Mouse (Mus musculus) thymus, postnatal 4 days (tissue): ENCODE data around the gene Nipal4.

ENCODE experiments used
- DNase-seq: peaks from one replicate; pipeline ENCODE4 v3.0.0; 2021

Nipal4 gene

GRCm38 (mm10) chr11:46156945-46157344, 9.4 kb downstream of the Nipal4 start:
- no peak for DNase-seq

- DNase-seq, result no peak
These were observed 19.7 kb downstream of the Nipal4 start for GRCm38 (mm10) chr11:46146619-46147018.

GRCm38 (mm10) chr11:46145163-46145875, 21.0 kb downstream of the Nipal4 start:
- DNase-seq, result no peak

GRCm38 (mm10) chr11:46143342-46143741, 23.0 kb downstream of the Nipal4 start:
- DNase-seq, result no peak

GRCm38 (mm10) chr11:46134899-46135298, 31.4 kb downstream of the Nipal4 start:
- no peak for DNase-seq

- no peak for DNase-seq
These were observed 35.0 kb downstream of the Nipal4 start for GRCm38 (mm10) chr11:46131022-46131986.

- peak; percentile 92 for DNase-seq
These were observed 37.8 kb downstream of the Nipal4 start for GRCm38 (mm10) chr11:46128548-46128945.

- DNase-seq, result no peak
These were observed 38.4 kb downstream of the Nipal4 start for GRCm38 (mm10) chr11:46127621-46128547.

- no peak for DNase-seq
These were observed 39.4 kb downstream of the Nipal4 start for GRCm38 (mm10) chr11:46126827-46127410.

GRCm38 (mm10) chr11:46126317-46126716, 40.0 kb downstream of the Nipal4 start:
- DNase-seq, result no peak

- DNase-seq, result no peak
These were observed 40.5 kb downstream of the Nipal4 start for GRCm38 (mm10) chr11:46125835-46126229.

GRCm38 (mm10) chr11:46125093-46125834, 41.0 kb downstream of the Nipal4 start:
- DNase-seq, result no peak

GRCm38 (mm10) chr11:46123328-46123866, 42.9 kb downstream of the Nipal4 start:
- DNase-seq, result no peak

- no peak for DNase-seq
These were observed 43.4 kb downstream of the Nipal4 start for GRCm38 (mm10) chr11:46122875-46123274.

- no peak for DNase-seq
These were observed 44.6 kb downstream of the Nipal4 start for GRCm38 (mm10) chr11:46121666-46122065.

- no peak for DNase-seq
These were observed 46.2 kb downstream of the Nipal4 start for GRCm38 (mm10) chr11:46120084-46120483.

- no peak for DNase-seq
These were observed 46.7 kb downstream of the Nipal4 start for GRCm38 (mm10) chr11:46119624-46120023.

- DNase-seq, result no peak
These were observed 49.8 kb downstream of the Nipal4 start for GRCm38 (mm10) chr11:46116510-46116909.

GRCm38 (mm10) chr11:46115411-46116173, 50.7 kb downstream of the Nipal4 start:
- no peak for DNase-seq

- no peak for DNase-seq
These were observed 51.3 kb downstream of the Nipal4 start for GRCm38 (mm10) chr11:46115011-46115410.

- DNase-seq, result no peak
These were observed 52.1 kb downstream of the Nipal4 start for GRCm38 (mm10) chr11:46114221-46114620.
